Mouse (Mus musculus): Measurements from ENCODE around the gene Rasa2. TPM values are rescaled to one million over a fixed set of nuclear protein-coding genes. Genes with fewer than 3 reads are reported as not detected.
A peak's percentile ranks its signal among the peaks of the same experiment; 100 is the strongest.
"Not testable (repeated sequence)": the region's sequence is repeated elsewhere in the genome, so short reads cannot be mapped to it uniquely, and the experiment has no call there.

Gene Rasa2
- polyA plus RNA-seq (2016; fragmentation: Nextera tagmentation; extraction: Ambion mirVana): 4.3 and 4.9 TPM in 2 replicates

DNA sequence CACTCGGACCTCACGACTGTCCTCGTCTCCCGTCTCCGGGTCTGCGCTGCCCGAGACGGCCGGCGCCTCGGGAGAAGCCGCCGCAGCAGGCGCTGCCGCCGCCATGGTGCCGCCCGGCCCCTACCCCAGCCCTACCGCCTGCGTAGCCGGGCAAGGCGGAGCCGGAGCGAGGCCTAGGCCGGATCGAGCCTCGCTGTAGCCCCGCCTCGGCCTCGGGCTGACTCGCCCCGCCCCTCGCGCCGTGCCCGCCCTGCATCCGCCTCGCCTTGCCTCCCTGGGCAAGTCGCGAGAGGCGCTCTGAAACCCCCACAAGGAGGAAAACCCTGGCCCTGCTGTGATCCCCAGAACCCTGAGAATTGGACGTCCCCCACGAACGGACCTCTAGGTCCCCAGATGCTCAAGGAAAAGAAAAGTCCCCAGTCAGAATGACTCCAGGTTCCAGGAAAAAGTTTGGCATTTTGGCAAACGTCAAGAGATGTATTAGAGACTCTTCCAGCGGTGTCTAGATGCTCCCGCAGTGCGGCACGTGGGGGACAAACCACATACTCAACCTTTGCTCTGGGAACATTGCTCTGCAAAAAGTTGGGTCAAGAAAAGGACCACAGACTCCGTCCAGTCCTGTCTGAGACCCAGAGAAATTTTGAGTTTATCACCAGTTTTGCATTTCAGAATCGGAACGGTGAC, at the start of gene Rasa2:
Rasa2 (minus strand) TSS at position 229 of the 684 bp plus-strand sequence.
- Histone ChIP-seq H3K27ac (peak within 1 kb of the TSS; percentile 85), H3K27me3 (replicated peaks) (peaks cover 34% of the 10 kb centered on the region), H3K4me3 (peak within 1 kb of the TSS; percentile 90), H3K4me2 (peak within 1 kb of the TSS; percentile 99), H3K36me3 (no peaks in the 10 kb centered on the region), H3K4me1 (peaks cover 41% of the 10 kb centered on the region), H3K9me3 (replicated peaks) (no peaks in the 10 kb centered on the region), H3K9ac (peak within 1 kb of the TSS; percentile 89)
- peak; percentile 98 for ATAC-seq
- WGBS (ENCODE audit: insufficient replicate concordance): 2% methylated on average over 51 of the region's 52 CpGs

DNA sequence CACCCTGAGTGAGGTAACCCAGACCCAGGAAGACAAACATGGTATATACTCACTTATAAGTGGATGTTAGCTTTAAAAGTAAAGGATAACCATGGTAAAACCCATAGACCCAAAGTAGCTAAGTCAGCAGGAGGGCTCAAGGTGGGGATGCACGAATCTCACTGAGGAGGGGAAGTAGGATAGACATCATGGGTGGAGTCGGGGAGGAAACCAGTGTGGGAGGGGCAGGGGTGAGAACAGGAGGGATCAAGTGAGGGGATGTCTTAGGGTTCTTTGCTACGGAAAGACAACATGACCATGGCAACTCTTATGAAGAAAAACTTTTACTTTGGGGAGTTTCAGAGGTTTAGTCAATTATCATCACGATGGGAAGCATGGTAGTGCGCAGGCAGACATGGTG, 47.2 kb upstream of the Rasa2 start:
- WGBS (ENCODE audit: insufficient replicate concordance): 45% methylated on average over 5 of the region's 5 CpGs
- no peaks in the 10 kb centered on the region for H3K27me3 ChIP-seq (replicated peaks)
- H3K4me1 ChIP-seq: no peaks in the 10 kb centered on the region
- no peaks in the 10 kb centered on the region for H3K36me3 ChIP-seq
- H3K9ac ChIP-seq: no peak overlapping the region
- no peak overlapping the region for H3K27ac ChIP-seq
- H3K9me3 ChIP-seq (replicated peaks): no peaks in the 10 kb centered on the region
- no peak for ATAC-seq
- H3K4me3 ChIP-seq: no peak overlapping the region
- no peak overlapping the region for H3K4me2 ChIP-seq

DNA sequence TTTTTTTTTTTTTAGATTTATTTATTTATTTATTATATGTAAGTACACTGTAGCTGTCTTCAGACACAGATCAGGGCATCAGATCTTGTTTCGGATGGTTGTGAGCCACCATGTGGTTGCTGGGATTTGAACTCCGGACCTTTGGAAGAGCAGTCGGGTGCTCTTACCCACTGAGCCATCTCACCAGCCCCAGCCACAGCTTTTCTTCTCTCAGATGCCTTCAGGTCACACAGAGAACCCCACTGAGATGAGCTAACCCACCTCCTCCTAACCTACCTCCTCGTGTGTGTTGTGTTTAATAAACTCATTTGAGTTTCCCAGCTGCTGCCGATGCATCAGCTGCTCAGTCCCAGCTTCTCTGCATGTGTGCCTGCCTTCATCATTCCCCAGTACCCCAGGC, 46.3 kb upstream of the Rasa2 start:
- not testable (repeated sequence) for H3K27ac ChIP-seq; H3K9me3 ChIP-seq (replicated peaks); H3K36me3 ChIP-seq; H3K4me1 ChIP-seq; H3K4me2 ChIP-seq; H3K4me3 ChIP-seq; H3K27me3 ChIP-seq (replicated peaks); ATAC-seq; H3K9ac ChIP-seq
- 77% methylated on average over 5 of the region's 5 CpGs for WGBS (ENCODE audit: insufficient replicate concordance)

DNA sequence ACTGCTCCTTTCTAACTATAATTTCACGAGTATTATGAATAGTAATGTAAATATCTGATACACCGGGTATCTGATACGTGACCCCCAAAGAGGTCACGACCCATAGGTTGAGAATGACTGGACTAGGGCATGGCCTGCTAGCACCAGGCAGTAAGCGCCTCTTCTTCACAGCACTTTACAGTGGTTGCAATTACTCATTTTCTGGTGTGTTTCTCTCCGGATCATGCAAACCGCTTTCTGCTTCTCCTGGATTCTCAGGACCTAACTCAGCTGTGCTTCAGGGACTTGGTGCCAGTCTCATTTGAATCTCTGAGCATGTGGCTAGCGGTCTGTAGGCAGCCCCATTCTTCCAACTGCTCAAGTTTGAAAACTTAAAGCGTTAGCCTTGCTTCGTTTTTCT, 45.3 kb upstream of the Rasa2 start:
- H3K4me2 ChIP-seq: no peak overlapping the region
- no peak overlapping the region for H3K9ac ChIP-seq
- no peak for ATAC-seq
- no peaks in the 10 kb centered on the region for H3K27me3 ChIP-seq (replicated peaks)
- H3K4me1 ChIP-seq: no peaks in the 10 kb centered on the region
- H3K4me3 ChIP-seq: no peak overlapping the region
- H3K36me3 ChIP-seq: no peaks in the 10 kb centered on the region
- no peaks in the 10 kb centered on the region for H3K9me3 ChIP-seq (replicated peaks)
- WGBS (ENCODE audit: insufficient replicate concordance): 78% methylated on average over 10 of the region's 10 CpGs
- H3K27ac ChIP-seq: no peak overlapping the region

DNA sequence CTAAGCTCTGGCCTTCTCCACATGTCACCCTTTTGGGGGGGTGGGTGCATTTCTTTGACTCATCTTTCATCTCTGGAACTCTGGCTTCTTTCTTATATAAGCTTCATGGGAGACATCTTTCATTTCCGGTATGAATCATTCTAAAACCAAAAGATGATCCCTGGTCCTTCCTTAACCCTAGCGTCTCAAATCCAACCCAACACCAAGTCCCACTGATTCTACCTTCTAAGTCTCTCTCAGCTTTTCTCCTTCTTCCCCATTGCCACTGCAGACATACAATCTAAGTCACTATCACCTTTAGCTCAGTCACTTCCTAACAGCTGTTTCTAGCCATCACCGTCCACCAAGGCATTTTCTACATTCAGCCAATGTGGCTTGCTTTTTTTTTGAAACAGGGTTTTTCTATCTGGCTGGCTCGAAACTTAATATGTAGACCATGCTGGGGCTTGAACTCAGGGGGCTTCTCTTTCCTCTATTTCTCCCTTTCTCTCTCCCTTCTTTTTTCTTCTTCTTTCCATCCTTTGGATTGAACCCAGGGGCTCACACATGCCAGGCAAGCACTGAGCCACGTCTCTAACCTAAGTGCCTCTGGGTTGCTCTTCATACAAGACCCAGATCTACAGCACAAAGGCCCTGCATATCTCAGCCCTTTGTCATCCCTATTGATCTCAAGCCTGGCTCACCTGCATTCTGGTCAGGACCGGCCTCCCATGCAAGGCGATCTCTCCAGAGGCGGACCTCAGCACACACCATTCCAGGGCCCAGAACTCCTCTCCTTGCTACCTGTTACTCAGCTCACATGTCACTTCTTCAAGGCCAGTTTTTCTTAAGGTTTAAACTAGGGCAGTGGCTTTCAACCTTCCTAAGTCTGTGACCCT, 44.6 kb upstream of the Rasa2 start:
- Histone ChIP-seq H3K27ac (no peak overlapping the region), H3K4me1 (no peaks in the 10 kb centered on the region), H3K36me3 (no peaks in the 10 kb centered on the region), H3K9ac (no peak overlapping the region), H3K4me3 (no peak overlapping the region), H3K27me3 (replicated peaks) (no peaks in the 10 kb centered on the region), H3K4me2 (no peak overlapping the region), H3K9me3 (replicated peaks) (no peaks in the 10 kb centered on the region)
- WGBS (ENCODE audit: insufficient replicate concordance): 72% methylated on average over 8 of the region's 8 CpGs
- ATAC-seq: no peak

DNA sequence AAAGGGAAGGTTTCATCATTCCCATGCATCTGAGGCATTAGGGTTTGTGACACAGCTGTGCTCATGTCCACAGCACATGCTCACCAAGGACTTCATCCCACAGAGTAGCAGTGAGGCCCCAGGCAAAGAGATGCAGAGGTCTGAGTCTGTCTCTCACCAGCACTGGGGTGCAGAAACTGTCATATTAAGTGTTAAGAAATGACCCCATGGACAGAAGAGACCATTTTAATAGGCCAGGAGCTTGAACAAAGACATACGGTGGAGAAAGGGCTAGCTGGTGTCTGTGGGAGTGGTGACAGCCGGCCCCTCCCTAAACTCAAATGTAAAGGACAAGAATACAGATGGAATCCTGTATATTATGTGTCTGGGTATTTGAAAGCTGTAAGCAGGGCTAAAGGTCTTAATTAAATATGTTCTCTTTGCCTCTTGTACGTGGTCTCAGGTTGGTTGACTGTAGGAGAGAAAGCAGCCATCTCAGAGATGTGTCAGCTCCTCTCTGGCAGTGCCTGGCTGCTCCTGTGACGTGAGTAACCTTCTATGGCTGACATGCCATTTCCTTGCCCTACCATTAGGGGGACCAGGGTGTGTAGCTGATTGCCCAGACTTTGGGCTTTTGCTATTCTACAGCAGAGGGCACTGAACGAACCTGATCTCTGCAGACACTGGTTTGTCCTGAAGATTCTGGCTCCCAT, 43.8 kb upstream of the Rasa2 start:
- Histone ChIP-seq H3K4me3 (no peak overlapping the region), H3K27me3 (replicated peaks) (no peaks in the 10 kb centered on the region), H3K9ac (no peak overlapping the region), H3K9me3 (replicated peaks) (no peaks in the 10 kb centered on the region), H3K36me3 (no peaks in the 10 kb centered on the region), H3K4me2 (no peak overlapping the region), H3K27ac (no peak overlapping the region), H3K4me1 (peaks cover 3% of the 10 kb centered on the region)
- 43% methylated on average over 5 of the region's 5 CpGs for WGBS (ENCODE audit: insufficient replicate concordance)
- ATAC-seq: peak; percentile 48

DNA sequence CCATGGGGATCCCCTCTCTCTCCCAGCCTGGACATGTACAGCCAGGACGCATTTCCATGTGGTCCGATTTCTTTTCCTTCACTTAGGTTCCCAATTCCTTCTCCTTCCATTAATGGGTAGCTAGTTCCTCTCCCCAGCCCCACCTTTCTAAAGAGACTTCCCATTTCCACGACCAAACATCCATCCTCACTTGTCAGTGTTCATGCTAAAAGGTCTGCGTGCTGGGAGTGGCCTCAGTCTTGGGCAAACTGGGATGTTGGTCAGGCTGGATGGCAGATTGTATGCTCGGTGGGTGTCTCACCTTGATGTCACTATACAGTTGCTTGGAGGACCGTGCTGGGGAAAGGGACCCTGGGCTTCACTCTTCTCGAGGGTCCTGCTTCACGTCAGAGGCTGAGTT, 42.9 kb upstream of the Rasa2 start:
- Histone ChIP-seq H3K4me1 (peaks cover 6% of the 10 kb centered on the region), H3K27ac (no peak overlapping the region), H3K4me2 (no peak overlapping the region), H3K9ac (no peak overlapping the region), H3K4me3 (no peak overlapping the region), H3K9me3 (replicated peaks) (no peaks in the 10 kb centered on the region), H3K36me3 (no peaks in the 10 kb centered on the region), H3K27me3 (replicated peaks) (no peaks in the 10 kb centered on the region)
- 68% methylated on average over 8 of the region's 8 CpGs for WGBS (ENCODE audit: insufficient replicate concordance)
- ATAC-seq: no peak

DNA sequence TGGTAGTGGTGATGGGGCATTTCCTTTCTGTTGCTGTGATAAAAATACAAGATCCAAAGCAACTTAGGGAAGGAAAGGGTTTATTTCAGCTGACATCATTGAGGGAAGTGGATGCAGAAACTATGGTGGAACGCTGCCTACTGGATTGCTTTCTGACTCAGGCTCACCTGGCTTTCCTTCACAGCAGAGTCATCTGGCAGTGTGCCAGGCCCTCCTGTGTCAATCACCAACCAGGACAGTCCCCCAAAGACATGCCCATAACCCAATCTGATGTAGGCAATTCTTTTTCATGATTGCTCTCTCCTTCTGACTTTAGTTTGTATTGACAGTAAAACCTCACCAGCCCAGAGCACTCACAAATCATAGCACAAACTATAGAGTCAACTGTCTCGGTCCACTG, 41.0 kb upstream of the Rasa2 start:
- no peak overlapping the region for H3K9ac ChIP-seq
- no peak overlapping the region for H3K27ac ChIP-seq
- 73% methylated on average over 2 of the region's 2 CpGs for WGBS (ENCODE audit: insufficient replicate concordance)

DNA sequence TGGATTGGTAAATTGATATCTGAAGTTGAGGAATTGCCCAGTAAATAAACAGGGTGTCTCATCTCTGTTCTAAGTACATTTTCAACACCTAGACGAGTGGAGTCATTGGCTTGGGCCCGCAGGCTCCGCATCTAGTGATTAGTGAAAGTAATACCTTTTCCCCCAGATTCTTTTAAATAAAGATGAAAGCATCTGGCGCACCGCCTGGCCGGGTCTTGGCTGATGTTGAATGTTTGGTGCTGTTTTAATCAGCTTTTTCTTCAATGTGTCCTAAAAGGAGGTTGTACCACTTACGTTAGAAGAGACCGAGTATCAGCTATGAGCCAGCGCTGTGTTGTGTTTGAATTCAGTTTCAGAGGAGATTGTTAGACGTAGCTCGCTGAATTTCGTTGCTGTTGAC, 39.8 kb upstream of the Rasa2 start:
- ATAC-seq: no peak
- H3K9me3 ChIP-seq (replicated peaks): no peaks in the 10 kb centered on the region
- no peak overlapping the region for H3K27ac ChIP-seq
- no peak overlapping the region for H3K4me3 ChIP-seq
- no peaks in the 10 kb centered on the region for H3K27me3 ChIP-seq (replicated peaks)
- H3K36me3 ChIP-seq: no peaks in the 10 kb centered on the region
- 84% methylated on average over 12 of the region's 12 CpGs for WGBS (ENCODE audit: insufficient replicate concordance)
- peaks cover 6% of the 10 kb centered on the region for H3K4me1 ChIP-seq
- H3K9ac ChIP-seq: no peak overlapping the region
- H3K4me2 ChIP-seq: no peak overlapping the region

More for the DNA sequence above, 41.0 kb upstream of the Rasa2 start:
- no peak overlapping the region for H3K4me2 ChIP-seq
- H3K36me3 ChIP-seq: no peaks in the 10 kb centered on the region
- no peak for ATAC-seq
- H3K4me1 ChIP-seq: peaks cover 6% of the 10 kb centered on the region
- H3K9me3 ChIP-seq (replicated peaks): no peaks in the 10 kb centered on the region
- no peaks in the 10 kb centered on the region for H3K27me3 ChIP-seq (replicated peaks)
- H3K4me3 ChIP-seq: no peak overlapping the region

DNA sequence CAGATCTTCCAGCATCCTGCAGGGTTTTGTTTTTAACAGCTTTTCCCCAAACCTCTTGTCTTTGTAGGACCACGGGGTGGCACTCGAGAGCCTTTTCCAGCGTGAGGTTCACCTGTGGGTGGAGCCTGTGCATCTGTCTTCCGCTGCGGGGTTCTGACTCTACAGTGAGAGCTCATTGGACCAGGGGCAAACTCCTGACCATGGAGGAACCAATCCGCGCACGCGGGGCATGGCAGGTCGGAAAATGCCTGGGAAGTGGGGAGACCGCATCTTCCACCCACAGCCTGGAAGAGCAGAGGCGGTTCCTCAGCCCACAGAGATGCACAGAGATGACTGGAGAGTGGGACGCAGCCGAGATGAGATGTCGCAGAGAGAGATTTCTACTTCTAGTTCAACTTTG, 38.5 kb upstream of the Rasa2 start:
- WGBS (ENCODE audit: insufficient replicate concordance): 3% methylated on average over 15 of the region's 15 CpGs
- peaks cover 6% of the 10 kb centered on the region for H3K4me1 ChIP-seq
- H3K27me3 ChIP-seq (replicated peaks): no peaks in the 10 kb centered on the region
- H3K4me3 ChIP-seq: peak overlapping the region; percentile 46
- no peaks in the 10 kb centered on the region for H3K36me3 ChIP-seq
- no peak overlapping the region for H3K27ac ChIP-seq
- peak overlapping the region; percentile 70 for H3K4me2 ChIP-seq
- H3K9ac ChIP-seq: peak overlapping the region; percentile 39; the same call in 1 of the 2 replicates
- ATAC-seq: peak; percentile 100
- H3K9me3 ChIP-seq (replicated peaks): no peaks in the 10 kb centered on the region

DNA sequence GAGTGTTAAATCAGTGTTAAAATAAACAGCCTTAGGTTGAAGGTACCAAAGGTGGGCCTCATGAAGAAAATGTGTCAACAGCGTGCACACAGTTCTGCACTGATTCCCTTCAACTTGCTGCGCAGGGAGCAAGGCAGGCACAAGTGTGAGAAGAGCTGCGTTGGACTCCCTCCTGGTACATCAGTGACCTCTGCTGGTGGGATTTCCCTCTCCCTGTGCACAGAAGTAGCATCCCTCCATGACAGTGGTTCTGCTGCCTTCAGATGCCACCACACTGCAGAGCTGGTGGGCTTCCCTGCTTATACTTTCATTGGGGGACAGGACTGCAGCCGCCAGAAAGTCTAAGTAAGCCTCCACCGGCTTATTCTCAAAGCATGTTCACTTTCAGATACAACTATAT, 37.2 kb upstream of the Rasa2 start:
- no peaks in the 10 kb centered on the region for H3K27me3 ChIP-seq (replicated peaks)
- H3K4me3 ChIP-seq: no peak overlapping the region
- no peak overlapping the region for H3K27ac ChIP-seq
- H3K9ac ChIP-seq: no peak overlapping the region
- H3K36me3 ChIP-seq: no peaks in the 10 kb centered on the region
- ATAC-seq: no peak
- no peaks in the 10 kb centered on the region for H3K9me3 ChIP-seq (replicated peaks)
- WGBS (ENCODE audit: insufficient replicate concordance): 52% methylated on average over 5 of the region's 5 CpGs
- H3K4me2 ChIP-seq: no peak overlapping the region
- H3K4me1 ChIP-seq: peaks cover 6% of the 10 kb centered on the region

Data from liver, embryonic 12.5 days (tissue).